ENCODE assay signal across 14 mouse cellular contexts in the genomic region with DNA sequence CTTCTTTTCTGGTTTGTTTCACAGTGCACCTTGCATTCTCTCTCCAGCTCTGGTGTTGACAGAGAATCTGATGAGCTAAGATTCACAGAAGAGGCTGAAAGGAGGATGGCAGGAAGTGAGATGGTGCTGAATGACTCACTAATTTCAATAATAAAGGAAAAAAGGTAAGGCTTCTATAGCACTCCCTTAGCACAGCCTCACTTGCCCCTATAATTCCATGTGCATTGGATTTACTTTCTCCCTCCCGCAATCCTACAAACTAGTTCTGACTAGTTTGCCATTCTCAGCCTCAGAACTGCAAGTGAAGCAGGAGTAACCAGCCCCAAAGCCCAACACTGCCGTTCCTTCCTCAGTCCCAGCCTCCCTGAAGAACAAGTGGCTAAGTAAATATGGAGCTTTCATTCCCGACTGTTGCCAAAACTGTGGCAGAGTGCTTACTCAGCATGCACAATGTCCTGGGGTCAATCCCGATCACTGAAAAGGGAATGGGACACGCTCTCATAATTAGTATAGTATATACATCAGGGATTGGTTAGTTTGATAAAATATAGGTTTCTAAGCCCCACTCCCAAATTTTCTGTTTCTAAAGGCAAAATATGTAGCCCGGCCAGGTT. TPM values are rescaled to one million over a fixed set of nuclear protein-coding genes. Genes with fewer than 3 reads are reported as not detected.
DNase-seq lines count a peak whose midpoint lies in the region; ATAC-seq and TF ChIP-seq lines count a peak whose summit lies in the region.
"Had no signal": no experiment of that assay in that cellular context is flagged by ENCODE, and none has a peak within 500 bp of the region (broad histone marks: within the 10 kb centered on the region; RNA-seq: fewer than 3 reads in every experiment).

No protein-coding gene starts in this region.

- 65% methylated on average over 6 of the region's 6 CpGs for WGBS in forebrain, embryonic 16.5 days
- 81% methylated on average over 6 of the region's 6 CpGs for WGBS in forebrain, embryonic 10.5 days
- WGBS in kidney, adult 2 months, result 39% methylated on average over 6 of the region's 6 CpGs
- 65% methylated on average over 6 of the region's 6 CpGs for WGBS in kidney, embryonic 15.5 days
- 61% methylated on average over 6 of the region's 6 CpGs for WGBS in midbrain, postnatal 0 days
- 75% methylated on average over 6 of the region's 6 CpGs for WGBS in midbrain, embryonic 11.5 days

- no peak overlapping the region for H3K9ac ChIP-seq in forebrain, embryonic 16.5 days (replicated peaks; ENCODE audit: low read depth, low read length)
- no peak overlapping the region for H3K9ac ChIP-seq in kidney, embryonic 15.5 days
- no peak overlapping the region; the same call in 1 of the 2 replicates for H3K9ac ChIP-seq in midbrain, postnatal 0 days (replicated peaks; ENCODE audit: low read length, poor library complexity, severe bottlenecking)
- H3K9ac ChIP-seq in midbrain, embryonic 11.5 days (ENCODE audit: low read length), result no peak overlapping the region
- H3K9ac ChIP-seq: hindbrain, embryonic 15.5 days; midbrain, embryonic 12.5 days had no signal

- no peaks in the 10 kb centered on the region for H3K27me3 ChIP-seq in forebrain, embryonic 16.5 days (replicated peaks; ENCODE audit: control insufficient read depth, insufficient read depth, low read length)
- no peaks in the 10 kb centered on the region for H3K27me3 ChIP-seq in forebrain, embryonic 10.5 days (ENCODE audit: poor library complexity, severe bottlenecking)
- no peaks in the 10 kb centered on the region for H3K27me3 ChIP-seq in kidney, adult 2 months (replicated peaks; ENCODE audit: control insufficient read depth, insufficient read depth, low read length)
- H3K27me3 ChIP-seq in kidney, embryonic 15.5 days, result no peaks in the 10 kb centered on the region
- no peaks in the 10 kb centered on the region for H3K27me3 ChIP-seq in midbrain, postnatal 0 days (ENCODE audit: insufficient read depth, low read length)
- H3K27me3 ChIP-seq in midbrain, embryonic 11.5 days (ENCODE audit: control insufficient read depth, insufficient read depth, low read length), result no peaks in the 10 kb centered on the region
- H3K27me3 ChIP-seq: hindbrain, embryonic 15.5 days; midbrain, embryonic 12.5 days had no signal

- H3K4me1 ChIP-seq in forebrain, embryonic 16.5 days (replicated peaks; ENCODE audit: control insufficient read depth, insufficient read depth, low read length), result no peaks in the 10 kb centered on the region
- 0 out of 2 replicates have a peak, but pooled peaks cover 5% of the 10 kb centered on the region for H3K4me1 ChIP-seq in forebrain, embryonic 10.5 days
- peaks cover 15% of the 10 kb centered on the region for H3K4me1 ChIP-seq in kidney, adult 2 months (ENCODE audit: control insufficient read depth, insufficient read depth, low read length)
- H3K4me1 ChIP-seq in kidney, embryonic 15.5 days, result peaks cover 5% of the 10 kb centered on the region; the same call in 1 of the 2 replicates
- H3K4me1 ChIP-seq in midbrain, postnatal 0 days (ENCODE audit: insufficient read depth, low read length), result no peaks in the 10 kb centered on the region; the same call in 1 of the 2 replicates
- H3K4me1 ChIP-seq in midbrain, embryonic 11.5 days (ENCODE audit: control insufficient read depth, insufficient read depth, low read length), result no peaks in the 10 kb centered on the region
- H3K4me1 ChIP-seq: midbrain, embryonic 12.5 days had no signal

- no peak for TF ChIP-seq POLR2A in kidney, adult 2 months (IDR thresholded peaks at IDR 0.05; ENCODE audit: low read depth, low read length)

- DNase-seq in forebrain, embryonic 10.5 days (ENCODE audit: extremely low spot score, low spot score), result no peak
- DNase-seq in kidney, adult 2 months, result peak; percentile 59
- no peak for DNase-seq in midbrain, postnatal 0 days (ENCODE audit: low spot score)
- DNase-seq in midbrain, embryonic 11.5 days (ENCODE audit: low spot score, missing footprints), result no peak
- DNase-seq in yolk sac, embryonic 10.5 days (ENCODE audit: low spot score), result peak; percentile 16
- no peak for DNase-seq in cerebellum, adult 11-12 months
- DNase-seq: adrenal gland, adult 2 months; cerebellum, postnatal 36 days; gastrocnemius, postnatal 25 days; retina, postnatal 1 day had no signal

- H3K36me3 ChIP-seq in forebrain, embryonic 16.5 days (ENCODE audit: control insufficient read depth, insufficient read depth), result no peaks in the 10 kb centered on the region
- peaks cover 11% of the 10 kb centered on the region for H3K36me3 ChIP-seq in forebrain, embryonic 10.5 days (replicated peaks)
- H3K36me3 ChIP-seq in kidney, adult 2 months (ENCODE audit: control insufficient read depth, insufficient read depth, low read length), result no peaks in the 10 kb centered on the region
- H3K36me3 ChIP-seq in kidney, embryonic 15.5 days, result 0 out of 2 replicates have a peak, but pooled peaks cover 5% of the 10 kb centered on the region
- H3K36me3 ChIP-seq in midbrain, postnatal 0 days (ENCODE audit: insufficient read depth, low read length), result no peaks in the 10 kb centered on the region
- H3K36me3 ChIP-seq in midbrain, embryonic 11.5 days (ENCODE audit: control insufficient read depth, insufficient read depth, low read length), result no peaks in the 10 kb centered on the region
- H3K36me3 ChIP-seq: hindbrain, embryonic 15.5 days had no signal

- ATAC-seq in forebrain, embryonic 16.5 days, result no peak
- ATAC-seq in kidney, embryonic 15.5 days (replicated peaks; ENCODE audit: low FRiP score), result no peak
- no peak for ATAC-seq in midbrain, postnatal 0 days (ENCODE audit: low FRiP score)
- ATAC-seq in midbrain, embryonic 11.5 days (ENCODE audit: low FRiP score), result no peak

- H3K4me3 ChIP-seq in forebrain, embryonic 16.5 days (replicated peaks; ENCODE audit: low read length), result no peak overlapping the region
- no peak overlapping the region for H3K4me3 ChIP-seq in forebrain, embryonic 10.5 days
- H3K4me3 ChIP-seq in kidney, adult 2 months (ENCODE audit: insufficient read depth, low read depth, low read length), result no peak overlapping the region
- H3K4me3 ChIP-seq in kidney, embryonic 15.5 days (replicated peaks), result no peak overlapping the region
- no peak overlapping the region for H3K4me3 ChIP-seq in midbrain, postnatal 0 days (ENCODE audit: low read depth, low read length)
- H3K4me3 ChIP-seq in midbrain, embryonic 11.5 days (ENCODE audit: low read depth, low read length), result no peak overlapping the region
- H3K4me3 ChIP-seq: hindbrain, embryonic 15.5 days; midbrain, embryonic 12.5 days had no signal

- 0 out of 2 replicates have a peak overlapping the region, but pooled peaks have one; percentile 16 for H3K27ac ChIP-seq in forebrain, embryonic 16.5 days (ENCODE audit: low read length)
- H3K27ac ChIP-seq in forebrain, embryonic 10.5 days, result no peak overlapping the region
- H3K27ac ChIP-seq in kidney, adult 2 months (ENCODE audit: insufficient read depth, low read depth, low read length), result no peak overlapping the region
- no peak overlapping the region for H3K27ac ChIP-seq in kidney, embryonic 15.5 days
- H3K27ac ChIP-seq in midbrain, postnatal 0 days (ENCODE audit: low read depth, low read length), result 0 out of 2 replicates have a peak overlapping the region, but pooled peaks have one; percentile 18
- H3K27ac ChIP-seq in midbrain, embryonic 11.5 days (ENCODE audit: low read depth, low read length), result no peak overlapping the region
- H3K27ac ChIP-seq: hindbrain, embryonic 15.5 days; midbrain, embryonic 12.5 days had no signal

- no peaks in the 10 kb centered on the region for H3K9me3 ChIP-seq in forebrain, embryonic 16.5 days (ENCODE audit: control insufficient read depth, low read length)
- H3K9me3 ChIP-seq in forebrain, embryonic 10.5 days, result no peaks in the 10 kb centered on the region
- H3K9me3 ChIP-seq in kidney, embryonic 15.5 days (replicated peaks), result no peaks in the 10 kb centered on the region
- H3K9me3 ChIP-seq in midbrain, postnatal 0 days (ENCODE audit: low read length), result no peaks in the 10 kb centered on the region
- no peaks in the 10 kb centered on the region for H3K9me3 ChIP-seq in midbrain, embryonic 11.5 days (ENCODE audit: control insufficient read depth, low read length)
- H3K9me3 ChIP-seq: hindbrain, embryonic 15.5 days; midbrain, embryonic 12.5 days had no signal

- no peak for TF ChIP-seq CTCF in kidney, adult 2 months (conservative IDR thresholded peaks at IDR 0.05; ENCODE audit: insufficient read depth, insufficient read length, low read depth, low read length)
- TF ChIP-seq CTCF in midbrain, postnatal 0 days (IDR thresholded peaks at IDR 0.05), result no peak

- no peak overlapping the region for H3K4me2 ChIP-seq in forebrain, embryonic 16.5 days (ENCODE audit: low read length)
- no peak overlapping the region for H3K4me2 ChIP-seq in kidney, embryonic 15.5 days
- no peak overlapping the region for H3K4me2 ChIP-seq in midbrain, postnatal 0 days (ENCODE audit: low read depth, low read length, poor library complexity, severe bottlenecking)
- H3K4me2 ChIP-seq in midbrain, embryonic 11.5 days, result no peak overlapping the region
- H3K4me2 ChIP-seq: hindbrain, embryonic 15.5 days; midbrain, embryonic 12.5 days had no signal

RNA-seq across cellular contexts. Expression of a gene that starts 15.7 kb away (rescaled TPM):
- 42.2 and 47.7 TPM in 2 replicates for polyA plus RNA-seq in forebrain, embryonic 16.5 days (2015; fragmentation: Nextera tagmentation; extraction: Ambion mirVana)
- 29.4 and 29.7 TPM in 2 replicates for polyA plus RNA-seq in forebrain, embryonic 10.5 days (2016; fragmentation: Nextera tagmentation; extraction: Ambion mirVana)
- polyA plus RNA-seq in kidney, adult 2 months (2012; rRNA removed), result 66.6 and 67.6 TPM in 2 replicates
- polyA plus RNA-seq in kidney, embryonic 15.5 days (2015; fragmentation: Nextera tagmentation; extraction: Ambion mirVana), result 31.4 and 31.6 TPM in 2 replicates
- 168 and 185 TPM in 2 replicates for total RNA-seq in midbrain, postnatal 0 days (2014; rRNA removed)
- 25.2 and 28.7 TPM in 2 replicates for polyA plus RNA-seq in midbrain, postnatal 0 days (2015; fragmentation: Nextera tagmentation; extraction: Ambion mirVana)
- polyA plus RNA-seq in midbrain, embryonic 11.5 days (2014; fragmentation: Nextera tagmentation; extraction: Ambion mirVana), result 52.4 and 53.0 TPM in 2 replicates

RNA-seq across cellular contexts. Expression of a gene that starts 42.2 kb away (rescaled TPM):
- polyA plus RNA-seq in forebrain, embryonic 16.5 days (2015; fragmentation: Nextera tagmentation; extraction: Ambion mirVana), result 68.4 and 70.2 TPM in 2 replicates
- 66.1 and 71.6 TPM in 2 replicates for polyA plus RNA-seq in forebrain, embryonic 10.5 days (2016; fragmentation: Nextera tagmentation; extraction: Ambion mirVana)
- polyA plus RNA-seq in kidney, adult 2 months (2012; rRNA removed), result 26.2 and 27.1 TPM in 2 replicates
- polyA plus RNA-seq in kidney, embryonic 15.5 days (2015; fragmentation: Nextera tagmentation; extraction: Ambion mirVana), result 59.5 and 69.1 TPM in 2 replicates
- 65.0 and 66.0 TPM in 2 replicates for total RNA-seq in midbrain, postnatal 0 days (2014; rRNA removed)
- polyA plus RNA-seq in midbrain, postnatal 0 days (2015; fragmentation: Nextera tagmentation; extraction: Ambion mirVana), result 55.2 and 55.4 TPM in 2 replicates
- 85.6 and 89.5 TPM in 2 replicates for polyA plus RNA-seq in midbrain, embryonic 11.5 days (2014; fragmentation: Nextera tagmentation; extraction: Ambion mirVana)

Comparison
In these comparisons a context has a peak if more than half of its experiments do, and no peak if none do; other contexts are left out.
1. H3K27ac ChIP-seq: peak in forebrain, embryonic 16.5 days (single experiment) and midbrain, postnatal 0 days (single experiment); none in forebrain, embryonic 10.5 days (single experiment), kidney, adult 2 months (single experiment), kidney, embryonic 15.5 days (single experiment) and midbrain, embryonic 11.5 days (single experiment).
2. DNase-seq: peak in kidney, adult 2 months (single experiment) and yolk sac, embryonic 10.5 days (single experiment); none in forebrain, embryonic 10.5 days (single experiment), midbrain, postnatal 0 days (single experiment), midbrain, embryonic 11.5 days (single experiment) and cerebellum, adult 11-12 months (single experiment).